Mouse (Mus musculus): ENCODE results near the gene Cldn19. TPM values are rescaled to one million over a fixed set of nuclear protein-coding genes. Genes with fewer than 3 reads are reported as not detected.

Gene Cldn19
- polyA plus RNA-seq, 1 experiment = not detected

- H3K36me3 ChIP-seq (ENCODE audit: control insufficient read depth, insufficient read depth) = peaks cover 27% of the 10 kb centered on the region
- no peak overlapping the region for H3ac ChIP-seq (ENCODE audit: control insufficient read depth, insufficient read length, low read depth)
- peaks cover 6% of the 10 kb centered on the region for H3K79me2 ChIP-seq (ENCODE audit: control insufficient read depth, insufficient read depth)
- H3K27me3 ChIP-seq (ENCODE audit: control insufficient read depth, insufficient read depth, insufficient read length) = no peaks in the 10 kb centered on the region
- TF ChIP-seq USF1 (IDR thresholded peaks at IDR 0.05; ENCODE audit: low read depth) (no peak), MYOD1 (IDR thresholded peaks at IDR 0.05; ENCODE audit: control insufficient read depth, insufficient read length, low read depth) (peak; percentile 7)
- no peaks in the 10 kb centered on the region for H3K79me3 ChIP-seq (ENCODE audit: low read depth)
- no peak overlapping the region for H3K4me3 ChIP-seq (ENCODE audit: insufficient read depth, poor library complexity, severe bottlenecking)
These were observed 28.5 kb upstream of the Cldn19 start for GRCm38 (mm10) chr4:119226751-119227150.

- Histone ChIP-seq H3K79me2 (ENCODE audit: control insufficient read depth, insufficient read depth) (peaks cover 30% of the 10 kb centered on the region), H3K4me3 (ENCODE audit: insufficient read depth, poor library complexity, severe bottlenecking) (peak within 1 kb of the TSS; percentile 91)
- TF ChIP-seq CTCF (IDR thresholded peaks at IDR 0.05; ENCODE audit: control insufficient read depth, insufficient read depth, insufficient read length) (no peak), MYOG (IDR thresholded peaks at IDR 0.05; ENCODE audit: control insufficient read depth, extremely low read depth, insufficient read length) (no peak), CEBPB (IDR thresholded peaks at IDR 0.05; ENCODE audit: low read depth) (no peak), MYOD1 (IDR thresholded peaks at IDR 0.05; ENCODE audit: control insufficient read depth, insufficient read length, low read depth) (no peak), USF1 (IDR thresholded peaks at IDR 0.05; ENCODE audit: low read depth) (no peak), FOSL1 (IDR thresholded peaks at IDR 0.05; ENCODE audit: insufficient read depth, low read length, poor library complexity, severe bottlenecking) (no peak), MAX (IDR thresholded peaks at IDR 0.05) (no peak)
These were observed 22.6 kb upstream of the Cldn19 start, which contains the start of the genes AU022252 and P3h1 for GRCm38 (mm10) chr4:119232410-119233255. TSS of gene AU022252 (minus strand) at chr4:119232712. TSS of gene P3h1 (plus strand) at chr4:119232915.

GRCm38 (mm10) chr4:119233256-119233901 is 21.8 kb upstream of the Cldn19 start:
- H3K27me3 ChIP-seq (ENCODE audit: control insufficient read depth, insufficient read depth, insufficient read length) = no peaks in the 10 kb centered on the region
- peak overlapping the region; percentile 71 for H3K4me3 ChIP-seq (ENCODE audit: insufficient read depth, poor library complexity, severe bottlenecking)
- H3K36me3 ChIP-seq (ENCODE audit: control insufficient read depth, insufficient read depth) = no peaks in the 10 kb centered on the region
- H3K79me2 ChIP-seq (ENCODE audit: control insufficient read depth, insufficient read depth) = peaks cover 30% of the 10 kb centered on the region
- TF ChIP-seq USF1 (IDR thresholded peaks at IDR 0.05; ENCODE audit: low read depth) (no peak), CEBPB (IDR thresholded peaks at IDR 0.05; ENCODE audit: low read depth) (no peak), MYOG (IDR thresholded peaks at IDR 0.05; ENCODE audit: control insufficient read depth, extremely low read depth, insufficient read length) (no peak), MYOD1 (IDR thresholded peaks at IDR 0.05; ENCODE audit: control insufficient read depth, insufficient read length, low read depth) (no peak), MAX (IDR thresholded peaks at IDR 0.05) (peak; percentile 15), FOSL1 (IDR thresholded peaks at IDR 0.05; ENCODE audit: insufficient read depth, low read length, poor library complexity, severe bottlenecking) (no peak), CTCF (IDR thresholded peaks at IDR 0.05; ENCODE audit: control insufficient read depth, insufficient read depth, insufficient read length) (no peak)
- peaks cover 3% of the 10 kb centered on the region for H3K79me3 ChIP-seq (ENCODE audit: low read depth)
- peak overlapping the region; percentile 87 for H3ac ChIP-seq (ENCODE audit: control insufficient read depth, insufficient read length, low read depth)

More at GRCm38 (mm10) chr4:119232410-119233255, 22.6 kb upstream of the Cldn19 start, which contains the start of the genes AU022252 and P3h1:
- Histone ChIP-seq H3ac (ENCODE audit: control insufficient read depth, insufficient read length, low read depth) (peak within 1 kb of the TSS; percentile 94), H3K27me3 (ENCODE audit: control insufficient read depth, insufficient read depth, insufficient read length) (no peaks in the 10 kb centered on the region), H3K79me3 (ENCODE audit: low read depth) (peaks cover 3% of the 10 kb centered on the region), H3K36me3 (ENCODE audit: control insufficient read depth, insufficient read depth) (peaks cover 4% of the 10 kb centered on the region)

- peaks cover under 1% of the 10 kb centered on the region for H3K36me3 ChIP-seq (ENCODE audit: control insufficient read depth, insufficient read depth)
- peaks cover 30% of the 10 kb centered on the region for H3K79me2 ChIP-seq (ENCODE audit: control insufficient read depth, insufficient read depth)
- peak overlapping the region; percentile 45 for H3ac ChIP-seq (ENCODE audit: control insufficient read depth, insufficient read length, low read depth)
- no peak for TF ChIP-seq FOSL1 (IDR thresholded peaks at IDR 0.05; ENCODE audit: insufficient read depth, low read length, poor library complexity, severe bottlenecking)
- TF ChIP-seq MAX (IDR thresholded peaks at IDR 0.05) = no peak
- no peak for TF ChIP-seq CEBPB (IDR thresholded peaks at IDR 0.05; ENCODE audit: low read depth)
- no peak for TF ChIP-seq MYOD1 (IDR thresholded peaks at IDR 0.05; ENCODE audit: control insufficient read depth, insufficient read length, low read depth)
- no peak for TF ChIP-seq MYOG (IDR thresholded peaks at IDR 0.05; ENCODE audit: control insufficient read depth, extremely low read depth, insufficient read length)
- no peak for TF ChIP-seq USF1 (IDR thresholded peaks at IDR 0.05; ENCODE audit: low read depth)
- TF ChIP-seq CTCF (IDR thresholded peaks at IDR 0.05; ENCODE audit: control insufficient read depth, insufficient read depth, insufficient read length) = no peak
- H3K27me3 ChIP-seq (ENCODE audit: control insufficient read depth, insufficient read depth, insufficient read length) = no peaks in the 10 kb centered on the region
- no peak overlapping the region for H3K4me3 ChIP-seq (ENCODE audit: insufficient read depth, poor library complexity, severe bottlenecking)
- peaks cover 3% of the 10 kb centered on the region for H3K79me3 ChIP-seq (ENCODE audit: low read depth)
These were observed 20.9 kb upstream of the Cldn19 start for GRCm38 (mm10) chr4:119234348-119234747.

GRCm38 (mm10) chr4:119238661-119239060 is 16.6 kb upstream of the Cldn19 start:
- no peaks in the 10 kb centered on the region for H3K79me3 ChIP-seq (ENCODE audit: low read depth)
- no peak for TF ChIP-seq FOSL1 (IDR thresholded peaks at IDR 0.05; ENCODE audit: insufficient read depth, low read length, poor library complexity, severe bottlenecking)
- TF ChIP-seq CTCF (IDR thresholded peaks at IDR 0.05; ENCODE audit: control insufficient read depth, insufficient read depth, insufficient read length) = no peak
- TF ChIP-seq MAX (IDR thresholded peaks at IDR 0.05) = no peak
- no peak for TF ChIP-seq USF1 (IDR thresholded peaks at IDR 0.05; ENCODE audit: low read depth)
- no peak for TF ChIP-seq CEBPB (IDR thresholded peaks at IDR 0.05; ENCODE audit: low read depth)
- TF ChIP-seq MYOD1 (IDR thresholded peaks at IDR 0.05; ENCODE audit: control insufficient read depth, insufficient read length, low read depth) = no peak
- TF ChIP-seq MYOG (IDR thresholded peaks at IDR 0.05; ENCODE audit: control insufficient read depth, extremely low read depth, insufficient read length) = no peak
- no peaks in the 10 kb centered on the region for H3K27me3 ChIP-seq (ENCODE audit: control insufficient read depth, insufficient read depth, insufficient read length)
- H3K79me2 ChIP-seq (ENCODE audit: control insufficient read depth, insufficient read depth) = peaks cover 10% of the 10 kb centered on the region
- H3K4me3 ChIP-seq (ENCODE audit: insufficient read depth, poor library complexity, severe bottlenecking) = no peak overlapping the region
- H3ac ChIP-seq (ENCODE audit: control insufficient read depth, insufficient read length, low read depth) = no peak overlapping the region
- peaks cover 24% of the 10 kb centered on the region for H3K36me3 ChIP-seq (ENCODE audit: control insufficient read depth, insufficient read depth)

Measured in C2C12 (cell line).